Mouse (Mus musculus): Measurements from ENCODE around the gene Olfr1221.
"Not testable (repeated sequence)": the region's sequence is repeated elsewhere in the genome, so short reads cannot be mapped to it uniquely, and the experiment has no call there.

The Olfr1221 gene

GRCm38 (mm10) chr2:89117183-89117582, at the start of gene Olfr1221:
TSS of gene Olfr1221 (minus strand) at chr2:89117283.
- no peak for ATAC-seq (ENCODE audit: insufficient number of reproducible peaks, low FRiP score, low TSS enrichment)

GRCm38 (mm10) chr2:89164711-89165110, 47.6 kb upstream of the Olfr1221 start:
- ATAC-seq (ENCODE audit: insufficient number of reproducible peaks, low FRiP score, low TSS enrichment): not testable (repeated sequence)

GRCm38 (mm10) chr2:89163991-89164390, 46.9 kb upstream of the Olfr1221 start, which contains the start of gene Olfr1224-ps1:
TSS of gene Olfr1224-ps1 (minus strand) at chr2:89164091.
- not testable (repeated sequence) for ATAC-seq (ENCODE audit: insufficient number of reproducible peaks, low FRiP score, low TSS enrichment)

GRCm38 (mm10) chr2:89151460-89151859, 34.4 kb upstream of the Olfr1221 start, which contains the start of gene Olfr1223:
TSS of gene Olfr1223 (minus strand) at chr2:89151560.
- no peak for ATAC-seq (ENCODE audit: insufficient number of reproducible peaks, low FRiP score, low TSS enrichment)

- ATAC-seq (ENCODE audit: insufficient number of reproducible peaks, low FRiP score, low TSS enrichment): no peak
These were observed 15.9 kb upstream of the Olfr1221 start, which contains the start of gene Olfr1222 for GRCm38 (mm10) chr2:89132954-89133353. TSS of gene Olfr1222 (minus strand) at chr2:89133054.

GRCm38 (mm10) chr2:89106735-89107134, 10.3 kb downstream of the Olfr1221 start, which contains the start of gene Olfr1220:
TSS of gene Olfr1220 (minus strand) at chr2:89106835.
- ATAC-seq (ENCODE audit: insufficient number of reproducible peaks, low FRiP score, low TSS enrichment): no peak

- ATAC-seq (ENCODE audit: insufficient number of reproducible peaks, low FRiP score, low TSS enrichment): no peak
These were observed 11.4 kb downstream of the Olfr1221 start for GRCm38 (mm10) chr2:89105651-89106050.

GRCm38 (mm10) chr2:89093848-89094247, 23.2 kb downstream of the Olfr1221 start:
- no peak for ATAC-seq (ENCODE audit: insufficient number of reproducible peaks, low FRiP score, low TSS enrichment)

- ATAC-seq (ENCODE audit: insufficient number of reproducible peaks, low FRiP score, low TSS enrichment): no peak
These were observed 33.7 kb downstream of the Olfr1221 start, which contains the start of gene Olfr1219 for GRCm38 (mm10) chr2:89083413-89083812. TSS of gene Olfr1219 (minus strand) at chr2:89083513.

- ATAC-seq (ENCODE audit: insufficient number of reproducible peaks, low FRiP score, low TSS enrichment): no peak
These were observed 35.6 kb downstream of the Olfr1221 start for GRCm38 (mm10) chr2:89081487-89081886.

- no peak for ATAC-seq (ENCODE audit: insufficient number of reproducible peaks, low FRiP score, low TSS enrichment)
These were observed 56.0 kb downstream of the Olfr1221 start, which contains the start of gene Olfr1218 for GRCm38 (mm10) chr2:89061087-89061486. TSS of gene Olfr1218 (minus strand) at chr2:89061187.

Data from cerebellum, adult (tissue).